16 mouse cellular contexts compared by ENCODE assay signal in the genomic region with DNA sequence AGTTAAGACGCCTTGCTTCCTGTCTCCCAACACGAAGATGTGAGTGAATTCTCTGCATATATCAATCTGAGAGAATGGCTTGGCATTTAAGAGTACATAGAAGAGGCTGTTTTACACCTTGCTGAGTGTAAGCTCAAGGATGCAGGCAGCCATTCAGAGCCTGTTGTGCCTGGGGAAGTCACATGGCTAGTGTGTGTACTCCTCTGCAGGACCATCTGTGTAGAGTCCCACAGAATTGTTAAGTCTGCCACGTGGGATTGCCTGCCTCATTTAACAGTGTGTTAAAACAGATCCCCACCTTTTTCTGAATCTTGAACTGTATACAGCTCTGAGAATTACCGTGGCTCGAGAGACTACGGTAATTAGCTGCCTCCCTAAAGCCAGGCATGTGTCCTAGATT. TPM values are rescaled to one million over a fixed set of nuclear protein-coding genes. Genes with fewer than 3 reads are reported as not detected.
DNase-seq lines count a peak whose midpoint lies in the region; ATAC-seq and TF ChIP-seq lines count a peak whose summit lies in the region.
"Had no signal": no experiment of that assay in that cellular context is flagged by ENCODE, and none has a peak within 500 bp of the region (broad histone marks: within the 10 kb centered on the region; RNA-seq: fewer than 3 reads in every experiment).

No protein-coding gene starts in this region.

- H3K9me3 ChIP-seq in hindbrain, embryonic 14.5 days (ENCODE audit: control insufficient read depth, low read length), result no peaks in the 10 kb centered on the region
- no peaks in the 10 kb centered on the region for H3K9me3 ChIP-seq in hindbrain, embryonic 10.5 days
- no peaks in the 10 kb centered on the region for H3K9me3 ChIP-seq in midbrain, postnatal 0 days (ENCODE audit: low read length)
- no peaks in the 10 kb centered on the region for H3K9me3 ChIP-seq in midbrain, embryonic 13.5 days
- no peaks in the 10 kb centered on the region for H3K9me3 ChIP-seq in forebrain, embryonic 14.5 days (replicated peaks; ENCODE audit: control insufficient read depth, low read length)
- H3K9me3 ChIP-seq in neural tube, embryonic 14.5 days (ENCODE audit: control insufficient read depth, low read length), result no peaks in the 10 kb centered on the region
- no peaks in the 10 kb centered on the region for H3K9me3 ChIP-seq in midbrain, embryonic 14.5 days (ENCODE audit: control insufficient read depth, low read length)
- H3K9me3 ChIP-seq: G1E; liver, embryonic 12.5 days had no signal

- DNase-seq in hindbrain, embryonic 14.5 days (ENCODE audit: low spot score), result no peak
- no peak for DNase-seq in hindbrain, embryonic 10.5 days (ENCODE audit: low spot score)
- peak; percentile 19 for DNase-seq in midbrain, postnatal 0 days (ENCODE audit: low spot score)
- DNase-seq in forebrain, embryonic 14.5 days (ENCODE audit: low spot score), result peak; percentile 71
- DNase-seq in kidney, postnatal 36 days, result no peak
- no peak for DNase-seq in midbrain, embryonic 14.5 days
- DNase-seq: adrenal gland, postnatal 25 days; heart, adult 18-20 months; kidney, postnatal 10 days; thymus, postnatal 14 days had no signal

- H3K9ac ChIP-seq in hindbrain, embryonic 14.5 days, result no peak overlapping the region
- no peak overlapping the region for H3K9ac ChIP-seq in midbrain, postnatal 0 days (replicated peaks; ENCODE audit: low read length, poor library complexity, severe bottlenecking)
- no peak overlapping the region for H3K9ac ChIP-seq in midbrain, embryonic 13.5 days (replicated peaks)
- no peak overlapping the region for H3K9ac ChIP-seq in forebrain, embryonic 14.5 days (ENCODE audit: low read length)
- no peak overlapping the region for H3K9ac ChIP-seq in neural tube, embryonic 14.5 days (replicated peaks; ENCODE audit: low read depth, low read length)
- H3K9ac ChIP-seq in midbrain, embryonic 14.5 days (replicated peaks; ENCODE audit: low read length), result no peak overlapping the region
- H3K9ac ChIP-seq: liver, embryonic 12.5 days had no signal

- no peak overlapping the region for H3K27ac ChIP-seq in hindbrain, embryonic 14.5 days
- no peak overlapping the region for H3K27ac ChIP-seq in hindbrain, embryonic 10.5 days
- H3K27ac ChIP-seq in midbrain, postnatal 0 days (ENCODE audit: low read depth, low read length), result no peak overlapping the region
- H3K27ac ChIP-seq in midbrain, embryonic 13.5 days, result no peak overlapping the region
- no peak overlapping the region for H3K27ac ChIP-seq in forebrain, embryonic 14.5 days (ENCODE audit: low read depth, low read length)
- H3K27ac ChIP-seq in neural tube, embryonic 14.5 days (ENCODE audit: low read depth, low read length), result no peak overlapping the region
- H3K27ac ChIP-seq in midbrain, embryonic 14.5 days (replicated peaks; ENCODE audit: low read depth, low read length), result no peak overlapping the region
- H3K27ac ChIP-seq: liver, embryonic 12.5 days had no signal

- peak; percentile 46; the same call in 1 of the 2 replicates for ATAC-seq in hindbrain, embryonic 14.5 days (ENCODE audit: low FRiP score)
- ATAC-seq in midbrain, postnatal 0 days (ENCODE audit: low FRiP score), result no peak
- no peak; the same call in 1 of the 2 replicates for ATAC-seq in midbrain, embryonic 13.5 days
- peak; percentile 93 for ATAC-seq in forebrain, embryonic 14.5 days
- ATAC-seq in neural tube, embryonic 14.5 days (ENCODE audit: low read depth), result peak; percentile 66; the same call in 1 of the 2 replicates
- no peak for ATAC-seq in midbrain, embryonic 14.5 days (ENCODE audit: low FRiP score, low TSS enrichment)
- ATAC-seq: liver, embryonic 12.5 days; lung, postnatal 0 days had no signal

- H3K27me3 ChIP-seq in hindbrain, embryonic 14.5 days (ENCODE audit: control insufficient read depth, insufficient read depth, low read length), result no peaks in the 10 kb centered on the region
- no peaks in the 10 kb centered on the region for H3K27me3 ChIP-seq in hindbrain, embryonic 10.5 days (ENCODE audit: insufficient read depth, poor library complexity, severe bottlenecking)
- H3K27me3 ChIP-seq in midbrain, postnatal 0 days (ENCODE audit: insufficient read depth, low read length), result no peaks in the 10 kb centered on the region
- H3K27me3 ChIP-seq in midbrain, embryonic 13.5 days, result no peaks in the 10 kb centered on the region
- no peaks in the 10 kb centered on the region for H3K27me3 ChIP-seq in forebrain, embryonic 14.5 days (replicated peaks; ENCODE audit: control insufficient read depth, insufficient read depth, low read length)
- no peaks in the 10 kb centered on the region for H3K27me3 ChIP-seq in neural tube, embryonic 14.5 days (ENCODE audit: control insufficient read depth, insufficient read depth, low read length)
- H3K27me3 ChIP-seq in midbrain, embryonic 14.5 days (ENCODE audit: control insufficient read depth, insufficient read depth, low read length), result no peaks in the 10 kb centered on the region
- H3K27me3 ChIP-seq: liver, embryonic 12.5 days had no signal

- H3K4me2 ChIP-seq in hindbrain, embryonic 14.5 days (replicated peaks), result no peak overlapping the region
- no peak overlapping the region for H3K4me2 ChIP-seq in midbrain, postnatal 0 days (ENCODE audit: low read depth, low read length, poor library complexity, severe bottlenecking)
- H3K4me2 ChIP-seq in midbrain, embryonic 13.5 days (replicated peaks), result no peak overlapping the region
- H3K4me2 ChIP-seq in forebrain, embryonic 14.5 days (ENCODE audit: low read length), result no peak overlapping the region
- H3K4me2 ChIP-seq in neural tube, embryonic 14.5 days (ENCODE audit: low read depth, low read length), result no peak overlapping the region
- no peak overlapping the region for H3K4me2 ChIP-seq in midbrain, embryonic 14.5 days (ENCODE audit: low read length)
- H3K4me2 ChIP-seq: liver, embryonic 12.5 days; midbrain, embryonic 11.5 days had no signal

- no peak for TF ChIP-seq CTCF in midbrain, postnatal 0 days (IDR thresholded peaks at IDR 0.05)

- H3K4me3 ChIP-seq in hindbrain, embryonic 14.5 days (replicated peaks; ENCODE audit: low read length), result no peak overlapping the region
- H3K4me3 ChIP-seq in hindbrain, embryonic 10.5 days, result no peak overlapping the region
- H3K4me3 ChIP-seq in midbrain, postnatal 0 days (ENCODE audit: low read depth, low read length), result no peak overlapping the region
- H3K4me3 ChIP-seq in midbrain, embryonic 13.5 days (replicated peaks), result no peak overlapping the region
- no peak overlapping the region for H3K4me3 ChIP-seq in forebrain, embryonic 14.5 days (ENCODE audit: low read depth, low read length)
- H3K4me3 ChIP-seq in neural tube, embryonic 14.5 days (ENCODE audit: low read depth, low read length), result no peak overlapping the region
- no peak overlapping the region for H3K4me3 ChIP-seq in midbrain, embryonic 14.5 days (replicated peaks; ENCODE audit: low read depth, low read length)
- H3K4me3 ChIP-seq: liver, embryonic 12.5 days had no signal

- WGBS in hindbrain, embryonic 14.5 days, result 54% methylated on average over 6 of the region's 6 CpGs
- 66% methylated on average over 6 of the region's 6 CpGs for WGBS in hindbrain, embryonic 10.5 days
- WGBS in midbrain, postnatal 0 days, result 53% methylated on average over 6 of the region's 6 CpGs
- 57% methylated on average over 6 of the region's 6 CpGs for WGBS in midbrain, embryonic 13.5 days
- WGBS in forebrain, embryonic 14.5 days, result 29% methylated on average over 6 of the region's 6 CpGs
- WGBS in neural tube, embryonic 14.5 days, result 37% methylated on average over 6 of the region's 6 CpGs
- WGBS in midbrain, embryonic 14.5 days, result 54% methylated on average over 6 of the region's 6 CpGs

- no peaks in the 10 kb centered on the region for H3K4me1 ChIP-seq in hindbrain, embryonic 14.5 days (replicated peaks; ENCODE audit: control insufficient read depth, insufficient read depth, low read length)
- no peaks in the 10 kb centered on the region for H3K4me1 ChIP-seq in hindbrain, embryonic 10.5 days (replicated peaks)
- H3K4me1 ChIP-seq in midbrain, postnatal 0 days (ENCODE audit: insufficient read depth, low read length), result no peaks in the 10 kb centered on the region
- H3K4me1 ChIP-seq in midbrain, embryonic 13.5 days (replicated peaks), result 0 out of 2 replicates have a peak, but pooled peaks cover 5% of the 10 kb centered on the region
- no peaks in the 10 kb centered on the region for H3K4me1 ChIP-seq in forebrain, embryonic 14.5 days (ENCODE audit: control insufficient read depth, insufficient read depth, low read length)
- H3K4me1 ChIP-seq in neural tube, embryonic 14.5 days (ENCODE audit: control insufficient read depth, insufficient read depth, low read length), result no peaks in the 10 kb centered on the region
- H3K4me1 ChIP-seq in midbrain, embryonic 14.5 days (ENCODE audit: control insufficient read depth, insufficient read depth, low read length), result no peaks in the 10 kb centered on the region
- H3K4me1 ChIP-seq: liver, embryonic 12.5 days had no signal

- H3K36me3 ChIP-seq in hindbrain, embryonic 14.5 days (replicated peaks; ENCODE audit: control insufficient read depth, insufficient read depth), result no peaks in the 10 kb centered on the region
- no peaks in the 10 kb centered on the region for H3K36me3 ChIP-seq in hindbrain, embryonic 10.5 days
- no peaks in the 10 kb centered on the region for H3K36me3 ChIP-seq in midbrain, postnatal 0 days (ENCODE audit: insufficient read depth, low read length)
- H3K36me3 ChIP-seq in midbrain, embryonic 13.5 days, result no peaks in the 10 kb centered on the region
- no peaks in the 10 kb centered on the region for H3K36me3 ChIP-seq in forebrain, embryonic 14.5 days (ENCODE audit: control insufficient read depth, insufficient read depth, low read length)
- no peaks in the 10 kb centered on the region for H3K36me3 ChIP-seq in neural tube, embryonic 14.5 days (ENCODE audit: control insufficient read depth, insufficient read depth, low read length)
- H3K36me3 ChIP-seq in midbrain, embryonic 14.5 days (ENCODE audit: control insufficient read depth, insufficient read depth, low read length), result no peaks in the 10 kb centered on the region
- H3K36me3 ChIP-seq: G1E; liver, embryonic 12.5 days had no signal

RNA-seq across cellular contexts. Expression of gene Txnrd1, which starts 7.2 kb away (rescaled TPM):
- 124 and 126 TPM in 2 replicates for polyA plus RNA-seq in hindbrain, embryonic 14.5 days (2014; fragmentation: Nextera tagmentation; extraction: Ambion mirVana)
- polyA plus RNA-seq in hindbrain, embryonic 10.5 days (2016; fragmentation: Nextera tagmentation; extraction: Ambion mirVana), result 164 and 172 TPM in 2 replicates
- total RNA-seq in midbrain, postnatal 0 days (2014; rRNA removed), result 83.2 and 86.4 TPM in 2 replicates
- 56.7 and 61.7 TPM in 2 replicates for polyA plus RNA-seq in midbrain, postnatal 0 days (2015; fragmentation: Nextera tagmentation; extraction: Ambion mirVana)
- 133 and 141 TPM in 2 replicates for polyA plus RNA-seq in midbrain, embryonic 13.5 days (2015; fragmentation: Nextera tagmentation; extraction: Ambion mirVana)
- polyA plus RNA-seq in forebrain, embryonic 14.5 days (2014; fragmentation: Nextera tagmentation; extraction: Ambion mirVana), result 157 and 169 TPM in 2 replicates
- polyA plus RNA-seq in neural tube, embryonic 14.5 days (2014; fragmentation: Nextera tagmentation; extraction: Ambion mirVana), result 110 and 132 TPM in 2 replicates
- polyA plus RNA-seq in midbrain, embryonic 14.5 days (2014; fragmentation: Nextera tagmentation; extraction: Ambion mirVana), result 118 and 150 TPM in 2 replicates

RNA-seq across cellular contexts. Expression of gene Eid3, which starts 39.9 kb away (rescaled TPM):
- 0.88 TPM in 1 of 2 replicates, not detected in the other for polyA plus RNA-seq in hindbrain, embryonic 14.5 days (2014; fragmentation: Nextera tagmentation; extraction: Ambion mirVana)
- 0.20 and 0.68 TPM in 2 replicates for polyA plus RNA-seq in hindbrain, embryonic 10.5 days (2016; fragmentation: Nextera tagmentation; extraction: Ambion mirVana)
- 1.9 and 2.0 TPM in 2 replicates for total RNA-seq in midbrain, postnatal 0 days (2014; rRNA removed)
- 0.17 and 0.23 TPM in 2 replicates for polyA plus RNA-seq in midbrain, postnatal 0 days (2015; fragmentation: Nextera tagmentation; extraction: Ambion mirVana)
- polyA plus RNA-seq in midbrain, embryonic 13.5 days (2015; fragmentation: Nextera tagmentation; extraction: Ambion mirVana), result 0.47 and 0.55 TPM in 2 replicates
- polyA plus RNA-seq in forebrain, embryonic 14.5 days (2014; fragmentation: Nextera tagmentation; extraction: Ambion mirVana), result 0.22 and 0.27 TPM in 2 replicates
- 0.81 and 0.88 TPM in 2 replicates for polyA plus RNA-seq in neural tube, embryonic 14.5 days (2014; fragmentation: Nextera tagmentation; extraction: Ambion mirVana)
- 0.50 and 0.59 TPM in 2 replicates for polyA plus RNA-seq in midbrain, embryonic 14.5 days (2014; fragmentation: Nextera tagmentation; extraction: Ambion mirVana)
- polyA plus RNA-seq: lung, postnatal 0 days had no signal

Comparison
In these comparisons a context has a peak if more than half of its experiments do, and no peak if none do; other contexts are left out.
1. DNase-seq: peak in midbrain, postnatal 0 days (single experiment) and forebrain, embryonic 14.5 days (single experiment); none in hindbrain, embryonic 14.5 days (single experiment), hindbrain, embryonic 10.5 days (single experiment), kidney, postnatal 36 days (0 of 2) and midbrain, embryonic 14.5 days (single experiment).
2. ATAC-seq: peak in hindbrain, embryonic 14.5 days (single experiment), forebrain, embryonic 14.5 days (single experiment) and neural tube, embryonic 14.5 days (single experiment); none in midbrain, postnatal 0 days (single experiment), midbrain, embryonic 13.5 days (single experiment) and midbrain, embryonic 14.5 days (single experiment).